Mouse (Mus musculus): ENCODE measurements around the gene Dkk2. TPM values are rescaled to one million over a fixed set of nuclear protein-coding genes. Genes with fewer than 3 reads are reported as not detected.
"Not testable (repeated sequence)": the region's sequence is repeated elsewhere in the genome, so short reads cannot be mapped to it uniquely, and the experiment has no call there.

Gene Dkk2
- 3.7 and 3.9 TPM in 2 replicates for polyA plus RNA-seq (2015; fragmentation: Nextera tagmentation; extraction: Ambion mirVana)

- DNase-seq (ENCODE audit: low spot score) (no peak), ATAC-seq (ENCODE audit: low FRiP score, low TSS enrichment) (peak; percentile 45; the same call in 1 of the 2 replicates)
- H3K4me3 ChIP-seq (ENCODE audit: low read depth, low read length), result peak within 1 kb of the TSS; percentile 44
- H3K27me3 ChIP-seq (ENCODE audit: control insufficient read depth, insufficient read depth, low read length), result peaks cover 6% of the 10 kb centered on the region; the same call in 1 of the 2 replicates
- TF ChIP-seq CTCF (IDR thresholded peaks at IDR 0.05; ENCODE audit: low read depth) (no peak), EP300 (optimal IDR thresholded peaks at IDR 0.05) (no peak)
- H3K36me3 ChIP-seq (ENCODE audit: control insufficient read depth, insufficient read depth, low read length), result no peaks in the 10 kb centered on the region
- H3K4me1 ChIP-seq (replicated peaks; ENCODE audit: control insufficient read depth, insufficient read depth), result peaks cover 4% of the 10 kb centered on the region; the same call in 1 of the 2 replicates
- H3K9ac ChIP-seq (ENCODE audit: low read length), result peak within 1 kb of the TSS; percentile 23; the same call in 1 of the 2 replicates
- peak within 1 kb of the TSS; percentile 65 for H3K4me2 ChIP-seq (replicated peaks; ENCODE audit: low read depth)
- WGBS, result 0% methylated on average over 33 of the region's 33 CpGs
- H3K27ac ChIP-seq (replicated peaks), result no peak within 1 kb of the TSS
- no peaks in the 10 kb centered on the region for H3K9me3 ChIP-seq (ENCODE audit: control insufficient read depth, low read length)
Observed at GRCm38 (mm10) chr3:132085112-132085822, at the start of gene Dkk2. Gene Dkk2 (plus strand): TSS chr3:132085292.

DNA sequence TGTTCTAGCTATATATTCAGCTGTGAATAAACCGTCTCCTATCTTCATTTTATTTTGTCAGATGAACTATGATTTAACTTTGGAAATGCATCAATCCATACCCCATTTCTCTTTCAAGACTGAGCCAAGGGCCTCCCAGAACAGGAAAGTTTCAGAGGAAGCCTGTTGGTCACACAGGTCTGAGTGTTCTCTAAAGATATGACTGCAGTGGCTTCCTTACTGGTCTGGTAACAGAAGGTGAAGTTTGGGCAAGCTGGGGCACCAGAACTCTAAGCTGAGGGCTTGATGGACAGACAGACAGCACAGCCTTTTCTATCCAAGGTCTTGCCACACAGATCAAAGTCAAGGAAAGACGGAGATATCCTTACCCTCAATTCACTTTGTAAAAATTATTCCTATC lies 48.4 kb upstream of the Dkk2 start:
- ATAC-seq (ENCODE audit: low FRiP score, low TSS enrichment) (no peak), DNase-seq (ENCODE audit: low spot score) (no peak)
- Histone ChIP-seq H3K27ac (replicated peaks) (no peak overlapping the region), H3K9me3 (ENCODE audit: control insufficient read depth, low read length) (no peaks in the 10 kb centered on the region), H3K4me2 (replicated peaks; ENCODE audit: low read depth) (no peak overlapping the region), H3K36me3 (ENCODE audit: control insufficient read depth, insufficient read depth, low read length) (no peaks in the 10 kb centered on the region), H3K4me1 (replicated peaks; ENCODE audit: control insufficient read depth, insufficient read depth) (no peaks in the 10 kb centered on the region), H3K4me3 (ENCODE audit: low read depth, low read length) (no peak overlapping the region), H3K9ac (ENCODE audit: low read length) (no peak overlapping the region), H3K27me3 (ENCODE audit: control insufficient read depth, insufficient read depth, low read length) (no peaks in the 10 kb centered on the region)
- WGBS, result 85% methylated on average over 2 of the region's 2 CpGs
- TF ChIP-seq CTCF (IDR thresholded peaks at IDR 0.05; ENCODE audit: low read depth) (no peak), EP300 (optimal IDR thresholded peaks at IDR 0.05) (no peak)

DNA sequence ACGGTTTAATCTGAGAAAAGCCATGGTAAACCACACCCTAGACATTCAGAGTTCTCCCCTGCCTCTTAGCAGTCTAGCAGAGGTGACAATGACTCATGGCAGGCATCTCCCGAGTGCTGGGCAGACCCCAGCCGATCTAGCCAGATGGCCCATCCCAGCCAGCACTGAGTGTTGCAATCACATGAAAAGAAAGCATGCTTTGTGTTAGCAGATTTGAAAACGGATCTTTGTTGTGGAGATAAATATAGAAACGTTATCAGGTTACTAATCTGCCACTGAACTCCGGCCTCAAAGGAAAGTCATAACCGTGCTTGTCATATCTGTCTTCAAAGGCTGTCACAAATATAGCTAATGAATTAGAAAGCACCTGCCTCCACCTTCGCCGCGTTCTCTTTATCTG lies 47.4 kb upstream of the Dkk2 start:
- Histone ChIP-seq H3K4me3 (ENCODE audit: low read depth, low read length) (no peak overlapping the region), H3K27me3 (ENCODE audit: control insufficient read depth, insufficient read depth, low read length) (no peaks in the 10 kb centered on the region), H3K27ac (replicated peaks) (no peak overlapping the region), H3K9me3 (ENCODE audit: control insufficient read depth, low read length) (no peaks in the 10 kb centered on the region), H3K4me1 (replicated peaks; ENCODE audit: control insufficient read depth, insufficient read depth) (no peaks in the 10 kb centered on the region), H3K9ac (ENCODE audit: low read length) (no peak overlapping the region), H3K4me2 (replicated peaks; ENCODE audit: low read depth) (no peak overlapping the region), H3K36me3 (ENCODE audit: control insufficient read depth, insufficient read depth, low read length) (no peaks in the 10 kb centered on the region)
- no peak for DNase-seq (ENCODE audit: low spot score)
- 35% methylated on average over 10 of the region's 10 CpGs for WGBS
- TF ChIP-seq EP300 (optimal IDR thresholded peaks at IDR 0.05) (no peak), CTCF (IDR thresholded peaks at IDR 0.05; ENCODE audit: low read depth) (no peak)
- ATAC-seq (ENCODE audit: low FRiP score, low TSS enrichment), result no peak

DNA sequence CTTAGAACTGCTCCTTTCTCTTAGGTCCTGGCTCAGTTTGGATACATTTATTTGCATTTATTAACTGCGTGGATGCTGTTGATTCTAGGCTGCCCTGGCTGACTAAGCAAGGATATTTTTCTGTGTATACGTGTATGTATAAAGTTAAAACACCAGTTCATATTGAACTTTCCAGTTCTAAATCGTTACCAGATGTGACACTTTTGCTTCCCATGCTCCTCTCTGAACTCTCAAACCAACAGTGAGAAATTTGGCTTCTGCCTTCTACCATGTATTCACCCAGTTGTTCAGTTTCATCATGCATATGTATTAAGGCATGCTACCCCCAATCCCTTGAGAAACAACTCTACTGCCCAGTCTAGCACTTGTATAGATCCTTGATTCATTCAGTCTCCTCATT lies 45.0 kb upstream of the Dkk2 start:
- Histone ChIP-seq H3K9me3 (ENCODE audit: control insufficient read depth, low read length) (no peaks in the 10 kb centered on the region), H3K9ac (ENCODE audit: low read length) (no peak overlapping the region), H3K4me3 (ENCODE audit: low read depth, low read length) (no peak overlapping the region), H3K36me3 (ENCODE audit: control insufficient read depth, insufficient read depth, low read length) (no peaks in the 10 kb centered on the region), H3K27ac (replicated peaks) (no peak overlapping the region), H3K4me2 (replicated peaks; ENCODE audit: low read depth) (no peak overlapping the region), H3K4me1 (replicated peaks; ENCODE audit: control insufficient read depth, insufficient read depth) (no peaks in the 10 kb centered on the region), H3K27me3 (ENCODE audit: control insufficient read depth, insufficient read depth, low read length) (no peaks in the 10 kb centered on the region)
- no peak for ATAC-seq (ENCODE audit: low FRiP score, low TSS enrichment)
- no peak for DNase-seq (ENCODE audit: low spot score)
- 61% methylated on average over 3 of the region's 3 CpGs for WGBS
- no peak for TF ChIP-seq EP300 (optimal IDR thresholded peaks at IDR 0.05)
- no peak for TF ChIP-seq CTCF (IDR thresholded peaks at IDR 0.05; ENCODE audit: low read depth)

DNA sequence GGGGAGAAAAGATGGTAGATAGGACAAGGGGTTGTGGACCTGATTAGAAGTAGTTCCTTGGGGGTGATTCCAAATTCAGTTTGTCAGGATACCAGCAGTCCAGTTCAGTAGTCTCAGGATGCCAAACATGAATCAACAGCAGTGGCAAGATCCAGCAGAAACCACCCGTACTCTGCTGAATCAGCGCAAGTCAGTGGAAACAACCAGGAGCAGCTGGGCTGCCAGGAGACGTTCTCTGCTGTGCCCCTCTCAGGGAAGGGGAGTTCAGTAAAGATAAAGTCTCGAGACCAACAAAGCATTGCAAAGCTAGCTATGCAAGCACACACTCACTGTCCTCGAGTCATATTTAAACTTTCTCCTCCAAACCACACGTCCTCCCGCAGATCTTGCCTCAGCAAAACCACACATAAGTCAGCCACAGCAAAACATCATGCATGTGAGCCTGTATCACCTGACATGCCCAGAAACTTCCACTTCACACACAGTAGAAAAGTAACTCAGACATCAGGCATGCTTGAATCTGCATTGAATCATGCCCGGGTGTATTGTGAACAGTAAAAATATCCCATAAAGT lies 34.1 kb upstream of the Dkk2 start:
- 71% methylated on average over 8 of the region's 8 CpGs for WGBS
- H3K4me2 ChIP-seq (replicated peaks; ENCODE audit: low read depth), result no peak overlapping the region
- TF ChIP-seq CTCF (IDR thresholded peaks at IDR 0.05; ENCODE audit: low read depth) (no peak), EP300 (optimal IDR thresholded peaks at IDR 0.05) (no peak)
- no peak for ATAC-seq (ENCODE audit: low FRiP score, low TSS enrichment)
- H3K27ac ChIP-seq (replicated peaks), result no peak overlapping the region
- no peaks in the 10 kb centered on the region for H3K36me3 ChIP-seq (ENCODE audit: control insufficient read depth, insufficient read depth, low read length)
- H3K4me1 ChIP-seq (replicated peaks; ENCODE audit: control insufficient read depth, insufficient read depth), result no peaks in the 10 kb centered on the region
- H3K9ac ChIP-seq (ENCODE audit: low read length), result no peak overlapping the region
- no peak for DNase-seq (ENCODE audit: low spot score)
- no peaks in the 10 kb centered on the region for H3K9me3 ChIP-seq (ENCODE audit: control insufficient read depth, low read length)
- H3K4me3 ChIP-seq (ENCODE audit: low read depth, low read length), result no peak overlapping the region
- H3K27me3 ChIP-seq (ENCODE audit: control insufficient read depth, insufficient read depth, low read length), result no peaks in the 10 kb centered on the region

DNA sequence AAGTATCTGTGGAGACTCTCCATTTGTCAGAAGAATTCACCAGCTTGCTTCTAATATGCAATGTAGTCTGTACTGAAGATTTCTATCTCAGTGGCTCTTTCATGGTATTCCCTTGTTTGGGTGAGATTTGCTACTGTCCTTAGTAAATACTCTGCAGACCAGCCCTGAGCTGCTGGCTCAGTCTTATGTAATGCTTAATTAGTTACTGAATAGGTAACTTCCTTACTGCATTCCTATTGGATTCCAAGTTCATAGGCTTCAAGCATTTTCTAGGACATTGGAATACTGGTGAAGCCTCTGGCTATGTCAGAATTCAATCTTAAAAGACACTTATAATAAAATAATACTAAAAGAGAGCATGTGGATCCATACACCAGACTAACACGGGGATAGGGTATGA lies 22.3 kb upstream of the Dkk2 start:
- not testable (repeated sequence) for ATAC-seq (ENCODE audit: low FRiP score, low TSS enrichment); H3K4me1 ChIP-seq (replicated peaks; ENCODE audit: control insufficient read depth, insufficient read depth); H3K4me2 ChIP-seq (replicated peaks; ENCODE audit: low read depth); H3K9ac ChIP-seq (ENCODE audit: low read length); H3K36me3 ChIP-seq (ENCODE audit: control insufficient read depth, insufficient read depth, low read length); H3K27ac ChIP-seq (replicated peaks); DNase-seq (ENCODE audit: low spot score); H3K27me3 ChIP-seq (ENCODE audit: control insufficient read depth, insufficient read depth, low read length); H3K9me3 ChIP-seq (ENCODE audit: control insufficient read depth, low read length); H3K4me3 ChIP-seq (ENCODE audit: low read depth, low read length)
- 70% methylated on average over 1 of the region's 1 CpGs for WGBS
